Mouse (Mus musculus): ENCODE data around the gene Espnl.

Espnl gene

DNA sequence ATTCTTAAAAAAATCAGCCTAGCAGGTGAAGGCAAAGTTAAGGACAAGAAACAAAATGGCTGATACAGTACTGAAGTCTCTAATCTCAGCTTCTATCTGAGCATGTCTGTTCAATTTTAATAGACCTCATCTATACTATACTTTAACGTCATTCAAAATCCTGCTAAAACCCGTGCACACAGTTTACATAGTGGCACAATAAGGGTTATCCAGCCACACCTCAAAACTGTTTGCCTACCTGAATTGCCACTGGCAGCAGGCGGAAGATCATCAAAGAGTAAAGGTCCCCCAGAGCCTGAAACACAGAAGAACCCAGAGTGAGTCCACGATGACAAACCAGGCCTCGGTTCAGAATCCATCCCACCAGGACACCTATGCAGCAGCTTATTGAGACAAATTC, 68.5 kb downstream of the Espnl start:
- no peak for DNase-seq

- peak; percentile 90 for DNase-seq
Observed at GRCm38 (mm10) chr1:91397927-91398259, 76.0 kb downstream of the Espnl start.
